Mouse (Mus musculus) telencephalon, adult 2 months (tissue): ENCODE measurements around the gene Scamp2.

ENCODE experiments used
- DNase-seq: peaks from one replicate; pipeline ENCODE4 v3.0.0-alpha.2; 2011; ENCODE audit warnings: low read depth, low spot score

The Scamp2 gene

DNA sequence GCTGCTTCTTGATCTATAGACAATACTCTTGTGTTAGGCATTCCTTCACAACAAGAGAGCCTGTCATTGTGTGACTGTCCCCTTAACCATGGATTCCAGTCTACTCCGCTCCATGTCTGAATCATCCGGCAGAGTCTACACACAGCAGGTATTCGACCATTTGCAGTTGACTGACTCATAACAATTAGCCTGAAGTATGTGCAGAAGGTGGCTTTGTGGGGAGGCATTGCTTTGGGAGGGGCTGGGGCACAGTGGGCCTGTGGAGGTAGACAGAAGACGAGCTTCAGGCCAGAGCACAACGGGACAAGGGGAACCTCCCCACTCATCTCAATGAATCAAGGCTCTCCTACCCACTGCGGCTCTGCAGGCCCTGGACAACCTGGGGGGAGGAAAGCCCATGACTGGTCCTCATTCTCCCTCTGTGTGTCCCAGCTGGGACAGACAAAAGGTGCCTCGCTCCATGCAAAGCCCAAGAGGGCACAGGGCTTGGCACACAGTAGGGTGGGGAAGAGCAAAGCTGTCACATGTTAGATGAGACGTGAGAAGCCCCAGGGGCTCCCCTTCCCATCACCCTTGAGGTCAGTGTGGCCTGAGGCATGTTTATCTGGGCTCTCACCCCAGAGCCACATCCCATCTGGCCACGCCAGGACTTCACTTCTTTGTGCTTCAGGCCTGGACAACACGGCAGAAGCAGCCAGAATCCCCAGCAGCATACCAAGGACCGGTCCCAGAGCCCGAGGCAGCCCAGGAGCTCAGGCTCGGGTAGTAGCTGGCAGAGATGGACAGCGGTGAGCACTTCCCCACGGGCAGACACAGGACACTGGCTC lies 65.1 kb downstream of the Scamp2 start:
- no peak for DNase-seq

GRCm38 (mm10) chr9:57627191-57627590 lies 66.4 kb downstream of the Scamp2 start:
- DNase-seq, result no peak

DNA sequence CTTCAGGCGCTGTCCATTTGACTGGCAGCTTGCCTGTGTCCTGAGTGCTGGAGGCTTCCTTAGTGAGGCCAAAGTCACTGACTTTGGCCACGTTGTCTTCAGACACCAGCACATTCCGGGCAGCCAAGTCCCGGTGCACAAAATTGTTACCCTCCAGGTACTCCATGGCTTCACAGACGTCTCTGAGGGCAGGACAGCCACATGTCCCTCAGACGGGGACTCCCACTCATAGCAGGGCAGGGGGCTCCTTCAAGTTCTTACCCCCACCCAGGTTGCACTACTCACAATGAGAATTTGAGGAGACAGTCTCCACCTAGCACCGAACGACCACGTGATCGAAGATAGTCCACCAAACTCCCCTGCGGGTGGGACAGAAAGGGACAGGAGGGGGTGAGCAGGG lies 67.1 kb downstream of the Scamp2 start:
- no peak for DNase-seq

- DNase-seq, result no peak
Observed at GRCm38 (mm10) chr9:57628717-57629116, 68.0 kb downstream of the Scamp2 start.

- DNase-seq, result no peak
Observed at GRCm38 (mm10) chr9:57629118-57629874, 68.6 kb downstream of the Scamp2 start.

GRCm38 (mm10) chr9:57633481-57634024 lies 72.8 kb downstream of the Scamp2 start:
- no peak for DNase-seq

- no peak for DNase-seq
Observed at GRCm38 (mm10) chr9:57637272-57637671, 76.5 kb downstream of the Scamp2 start.

DNA sequence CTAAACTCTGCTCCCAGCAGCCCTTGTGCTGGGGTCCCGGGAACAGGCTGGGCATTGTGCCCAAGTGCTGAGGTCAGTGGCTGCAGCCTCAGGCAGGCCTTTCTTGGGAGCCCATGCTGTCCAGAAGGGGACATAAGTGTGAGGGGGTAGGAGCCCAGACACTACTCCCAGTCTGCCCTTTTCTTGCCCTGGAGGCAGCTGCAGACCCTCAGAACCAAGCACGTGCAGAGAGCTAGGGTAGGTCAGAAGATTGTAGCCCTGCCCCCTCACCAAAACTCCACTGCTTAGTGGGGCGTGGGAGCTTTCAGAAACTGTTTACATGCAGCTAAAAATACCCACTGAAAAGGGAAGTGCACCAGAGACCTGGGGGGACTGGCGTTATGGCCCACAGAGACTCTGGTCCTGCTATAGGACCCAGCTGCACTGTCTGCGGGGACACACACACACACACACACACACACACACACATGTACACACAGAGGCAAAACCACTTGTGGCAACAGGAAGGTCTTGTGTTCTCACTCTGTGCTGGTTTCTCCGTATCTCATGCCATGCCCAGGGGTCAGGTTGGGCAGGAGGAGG lies 77.1 kb downstream of the Scamp2 start:
- DNase-seq, result no peak
